Mouse (Mus musculus): ENCODE data around the gene Pebp1. TPM values are rescaled to one million over a fixed set of nuclear protein-coding genes. Genes with fewer than 3 reads are reported as not detected.

Pebp1 gene
- polyA plus RNA-seq, 1 experiment from 2014 or later: 699 TPM

GRCm38 (mm10) chr5:117291312-117291711 is 3.9 kb upstream of the Pebp1 start:
- H3K27me3 ChIP-seq (replicated peaks; ENCODE audit: control insufficient read depth, insufficient read depth, low read length): no peaks in the 10 kb centered on the region
- H3K9me3 ChIP-seq (ENCODE audit: control insufficient read depth, low read length): no peaks in the 10 kb centered on the region
- ATAC-seq: no peak
- no peaks in the 10 kb centered on the region for H3K36me3 ChIP-seq (ENCODE audit: control insufficient read depth, insufficient read depth, low read length)
- H3K4me1 ChIP-seq (ENCODE audit: control insufficient read depth, insufficient read depth, low read length): peaks cover 6% of the 10 kb centered on the region; the same call in 1 of the 2 replicates
- no peak overlapping the region for H3K4me3 ChIP-seq (ENCODE audit: low read length)
- no peak overlapping the region for H3K9ac ChIP-seq (ENCODE audit: low read depth, low read length)
- no peak overlapping the region for H3K27ac ChIP-seq (ENCODE audit: low read length)
- 83% methylated on average over 3 of the region's 3 CpGs for WGBS
- no peak overlapping the region for H3K4me2 ChIP-seq (ENCODE audit: low read depth, low read length)

- H3K27ac ChIP-seq (ENCODE audit: low read length): no peak overlapping the region
- H3K4me3 ChIP-seq (ENCODE audit: low read length): no peak overlapping the region
- no peak for ATAC-seq
- WGBS: 94% methylated on average over 2 of the region's 2 CpGs
- H3K4me2 ChIP-seq (ENCODE audit: low read depth, low read length): no peak overlapping the region
- H3K9me3 ChIP-seq (ENCODE audit: control insufficient read depth, low read length): no peaks in the 10 kb centered on the region
- H3K27me3 ChIP-seq (replicated peaks; ENCODE audit: control insufficient read depth, insufficient read depth, low read length): no peaks in the 10 kb centered on the region
- no peak overlapping the region for H3K9ac ChIP-seq (ENCODE audit: low read depth, low read length)
- H3K4me1 ChIP-seq (ENCODE audit: control insufficient read depth, insufficient read depth, low read length): peaks cover 15% of the 10 kb centered on the region
- no peaks in the 10 kb centered on the region for H3K36me3 ChIP-seq (ENCODE audit: control insufficient read depth, insufficient read depth, low read length)
These were observed 2.7 kb upstream of the Pebp1 start for GRCm38 (mm10) chr5:117290081-117290480.

GRCm38 (mm10) chr5:117289646-117290045 is 2.2 kb upstream of the Pebp1 start:
- H3K9ac ChIP-seq (ENCODE audit: low read depth, low read length): no peak overlapping the region
- peaks cover 18% of the 10 kb centered on the region for H3K4me1 ChIP-seq (ENCODE audit: control insufficient read depth, insufficient read depth, low read length)
- no peaks in the 10 kb centered on the region for H3K27me3 ChIP-seq (replicated peaks; ENCODE audit: control insufficient read depth, insufficient read depth, low read length)

GRCm38 (mm10) chr5:117286286-117286685 is 1.1 kb downstream of the Pebp1 start:
- Histone ChIP-seq H3K4me1 (ENCODE audit: control insufficient read depth, insufficient read depth, low read length) (peaks cover 18% of the 10 kb centered on the region), H3K27ac (ENCODE audit: low read length) (no peak overlapping the region), H3K9ac (ENCODE audit: low read depth, low read length) (peak overlapping the region; percentile 92), H3K36me3 (ENCODE audit: control insufficient read depth, insufficient read depth, low read length) (0 out of 2 replicates have a peak, but pooled peaks cover 8% of the 10 kb centered on the region), H3K27me3 (replicated peaks; ENCODE audit: control insufficient read depth, insufficient read depth, low read length) (no peaks in the 10 kb centered on the region), H3K9me3 (ENCODE audit: control insufficient read depth, low read length) (no peaks in the 10 kb centered on the region), H3K4me3 (ENCODE audit: low read length) (peak overlapping the region; percentile 86), H3K4me2 (ENCODE audit: low read depth, low read length) (peak overlapping the region; percentile 63)
- 42% methylated on average over 3 of the region's 3 CpGs for WGBS
- ATAC-seq: no peak

More at GRCm38 (mm10) chr5:117289646-117290045, 2.2 kb upstream of the Pebp1 start:
- H3K27ac ChIP-seq (ENCODE audit: low read length): no peak overlapping the region
- no peak overlapping the region for H3K4me2 ChIP-seq (ENCODE audit: low read depth, low read length)
- H3K9me3 ChIP-seq (ENCODE audit: control insufficient read depth, low read length): no peaks in the 10 kb centered on the region
- H3K4me3 ChIP-seq (ENCODE audit: low read length): no peak overlapping the region
- no peak for ATAC-seq
- H3K36me3 ChIP-seq (ENCODE audit: control insufficient read depth, insufficient read depth, low read length): 0 out of 2 replicates have a peak, but pooled peaks cover 2% of the 10 kb centered on the region

- ATAC-seq: no peak
- no peak overlapping the region for H3K4me2 ChIP-seq (ENCODE audit: low read depth, low read length)
- H3K4me1 ChIP-seq (ENCODE audit: control insufficient read depth, insufficient read depth, low read length): peaks cover 23% of the 10 kb centered on the region
- no peak overlapping the region for H3K27ac ChIP-seq (ENCODE audit: low read length)
- H3K9me3 ChIP-seq (ENCODE audit: control insufficient read depth, low read length): no peaks in the 10 kb centered on the region
- H3K9ac ChIP-seq (ENCODE audit: low read depth, low read length): 0 out of 2 replicates have a peak overlapping the region, but pooled peaks have one; percentile 10
- WGBS: 81% methylated on average over 4 of the region's 4 CpGs
- no peak overlapping the region for H3K4me3 ChIP-seq (ENCODE audit: low read length)
- no peaks in the 10 kb centered on the region for H3K27me3 ChIP-seq (replicated peaks; ENCODE audit: control insufficient read depth, insufficient read depth, low read length)
- H3K36me3 ChIP-seq (ENCODE audit: control insufficient read depth, insufficient read depth, low read length): 0 out of 2 replicates have a peak, but pooled peaks cover 9% of the 10 kb centered on the region
These were observed 2.2 kb downstream of the Pebp1 start for GRCm38 (mm10) chr5:117285266-117285665.

- Histone ChIP-seq H3K9ac (ENCODE audit: low read depth, low read length) (no peak overlapping the region), H3K9me3 (ENCODE audit: control insufficient read depth, low read length) (no peaks in the 10 kb centered on the region), H3K27ac (ENCODE audit: low read length) (no peak overlapping the region), H3K4me2 (ENCODE audit: low read depth, low read length) (no peak overlapping the region), H3K4me3 (ENCODE audit: low read length) (no peak overlapping the region), H3K4me1 (ENCODE audit: control insufficient read depth, insufficient read depth, low read length) (peaks cover 29% of the 10 kb centered on the region), H3K27me3 (replicated peaks; ENCODE audit: control insufficient read depth, insufficient read depth, low read length) (no peaks in the 10 kb centered on the region), H3K36me3 (ENCODE audit: control insufficient read depth, insufficient read depth, low read length) (0 out of 2 replicates have a peak, but pooled peaks cover 9% of the 10 kb centered on the region)
- 63% methylated on average over 7 of the region's 7 CpGs for WGBS
- no peak for ATAC-seq
These were observed 2.7 kb downstream of the Pebp1 start for GRCm38 (mm10) chr5:117284682-117285081.

GRCm38 (mm10) chr5:117284029-117284428 is 3.4 kb downstream of the Pebp1 start:
- ATAC-seq: no peak
- Histone ChIP-seq H3K4me3 (ENCODE audit: low read length) (no peak overlapping the region), H3K4me1 (ENCODE audit: control insufficient read depth, insufficient read depth, low read length) (peaks cover 35% of the 10 kb centered on the region), H3K27ac (ENCODE audit: low read length) (no peak overlapping the region), H3K27me3 (replicated peaks; ENCODE audit: control insufficient read depth, insufficient read depth, low read length) (no peaks in the 10 kb centered on the region), H3K36me3 (ENCODE audit: control insufficient read depth, insufficient read depth, low read length) (0 out of 2 replicates have a peak, but pooled peaks cover 9% of the 10 kb centered on the region), H3K4me2 (ENCODE audit: low read depth, low read length) (no peak overlapping the region), H3K9me3 (ENCODE audit: control insufficient read depth, low read length) (no peaks in the 10 kb centered on the region), H3K9ac (ENCODE audit: low read depth, low read length) (no peak overlapping the region)
- 79% methylated on average over 9 of the region's 9 CpGs for WGBS

GRCm38 (mm10) chr5:117282360-117282759 is 5.1 kb downstream of the Pebp1 start:
- WGBS: 88% methylated on average over 8 of the region's 8 CpGs
- no peak overlapping the region for H3K27ac ChIP-seq (ENCODE audit: low read length)

GRCm38 (mm10) chr5:117281536-117281935 is 5.9 kb downstream of the Pebp1 start:
- peaks cover 34% of the 10 kb centered on the region for H3K4me1 ChIP-seq (ENCODE audit: control insufficient read depth, insufficient read depth, low read length)
- 0 out of 2 replicates have a peak, but pooled peaks cover 9% of the 10 kb centered on the region for H3K36me3 ChIP-seq (ENCODE audit: control insufficient read depth, insufficient read depth, low read length)
- no peak overlapping the region for H3K4me2 ChIP-seq (ENCODE audit: low read depth, low read length)
- no peak for ATAC-seq
- 87% methylated on average over 10 of the region's 10 CpGs for WGBS
- H3K9me3 ChIP-seq (ENCODE audit: control insufficient read depth, low read length): no peaks in the 10 kb centered on the region
- H3K9ac ChIP-seq (ENCODE audit: low read depth, low read length): no peak overlapping the region
- H3K4me3 ChIP-seq (ENCODE audit: low read length): no peak overlapping the region
- H3K27me3 ChIP-seq (replicated peaks; ENCODE audit: control insufficient read depth, insufficient read depth, low read length): no peaks in the 10 kb centered on the region
- H3K27ac ChIP-seq (ENCODE audit: low read length): no peak overlapping the region

More at GRCm38 (mm10) chr5:117282360-117282759, 5.1 kb downstream of the Pebp1 start:
- Histone ChIP-seq H3K4me3 (ENCODE audit: low read length) (no peak overlapping the region), H3K4me2 (ENCODE audit: low read depth, low read length) (no peak overlapping the region), H3K27me3 (replicated peaks; ENCODE audit: control insufficient read depth, insufficient read depth, low read length) (no peaks in the 10 kb centered on the region), H3K4me1 (ENCODE audit: control insufficient read depth, insufficient read depth, low read length) (peaks cover 34% of the 10 kb centered on the region), H3K9me3 (ENCODE audit: control insufficient read depth, low read length) (no peaks in the 10 kb centered on the region), H3K9ac (ENCODE audit: low read depth, low read length) (no peak overlapping the region), H3K36me3 (ENCODE audit: control insufficient read depth, insufficient read depth, low read length) (0 out of 2 replicates have a peak, but pooled peaks cover 9% of the 10 kb centered on the region)
- ATAC-seq: no peak

- H3K27ac ChIP-seq (ENCODE audit: low read length): peak overlapping the region; percentile 45; the same call in 1 of the 2 replicates
- no peak overlapping the region for H3K4me2 ChIP-seq (ENCODE audit: low read depth, low read length)
- H3K36me3 ChIP-seq (ENCODE audit: control insufficient read depth, insufficient read depth, low read length): 0 out of 2 replicates have a peak, but pooled peaks cover 7% of the 10 kb centered on the region
- H3K4me1 ChIP-seq (ENCODE audit: control insufficient read depth, insufficient read depth, low read length): peaks cover 21% of the 10 kb centered on the region
- no peaks in the 10 kb centered on the region for H3K9me3 ChIP-seq (ENCODE audit: control insufficient read depth, low read length)
- WGBS: 54% methylated on average over 4 of the region's 4 CpGs
- no peaks in the 10 kb centered on the region for H3K27me3 ChIP-seq (replicated peaks; ENCODE audit: control insufficient read depth, insufficient read depth, low read length)
- ATAC-seq: peak; percentile 63
- H3K4me3 ChIP-seq (ENCODE audit: low read length): no peak overlapping the region
- H3K9ac ChIP-seq (ENCODE audit: low read depth, low read length): no peak overlapping the region
These were observed 7.8 kb downstream of the Pebp1 start for GRCm38 (mm10) chr5:117279669-117280050.

All from intestine, embryonic 16.5 days (tissue).